Mouse (Mus musculus): Measurements from ENCODE around the gene Med7. TPM values are rescaled to one million over a fixed set of nuclear protein-coding genes. Genes with fewer than 3 reads are reported as not detected.

The Med7 gene
- polyA plus RNA-seq (2012): 96.9 and 110 TPM in 2 replicates

GRCm38 (mm10) chr11:46436760-46437458, at the start of gene Med7:
Gene Med7 (plus strand): TSS chr11:46436925.

GRCm38 (mm10) chr11:46389336-46390117, 47.2 kb upstream of the Med7 start, which contains the start of gene Itk:
Gene Itk (minus strand): TSS chr11:46389515.

GRCm38 (mm10) chr11:46396167-46396859, 40.4 kb upstream of the Med7 start, which contains the start of gene Fam71b:
Gene Fam71b (plus strand): TSS chr11:46396559.

GRCm38 (mm10) chr11:46454453-46455045, 17.8 kb downstream of the Med7 start, which contains the start of gene Havcr2:
Gene Havcr2 (plus strand): TSS chr11:46454935.

Other genes with a start within 250 kb of the Med7 start
- not detected in 2 replicates for gene Fndc9, start 201.4 kb upstream of the Med7 start, polyA plus RNA-seq (2012)
- gene Cyfip2, start 124.1 kb upstream of the Med7 start, polyA plus RNA-seq (2012): 31.3 and 37.5 TPM in 2 replicates
- gene Itk, start 47.4 kb upstream of the Med7 start, polyA plus RNA-seq (2012): 0.31 and 0.50 TPM in 2 replicates
- gene Fam71b, start 40.4 kb upstream of the Med7 start, polyA plus RNA-seq (2012): 0.08 and 0.09 TPM in 2 replicates
- gene Havcr2, start 18.0 kb downstream of the Med7 start, polyA plus RNA-seq (2012): 0.12 and 0.13 TPM in 2 replicates
- not detected in 2 replicates for gene Gm12169, start 87.3 kb downstream of the Med7 start, polyA plus RNA-seq (2012)
- not detected in 2 replicates for gene BC053393, start 134.6 kb downstream of the Med7 start, polyA plus RNA-seq (2012)
- not detected in 2 replicates for gene Dppa1, start 192.3 kb downstream of the Med7 start, polyA plus RNA-seq (2012)

Data from megakaryocyte-erythroid progenitor cell, adult 5 weeks (primary cell).